Mouse (Mus musculus) left cerebral cortex, postnatal 25 days (tissue): ENCODE measurements around the gene Hist2h2ab. TPM values are rescaled to one million over a fixed set of nuclear protein-coding genes. Genes with fewer than 3 reads are reported as not detected.
"Not testable (repeated sequence)": the region's sequence is repeated elsewhere in the genome, so short reads cannot be mapped to it uniquely, and the experiment has no call there.

Experiments
- DNase-seq, 2 experiments: peaks; one replicate each; pipeline ENCODE4 v3.0.0; 2022; ENCODE audit warnings: low spot score in 2 of 2, mixed read lengths in 1 of 2
- intact Hi-C: fragments of 180-260 bp; cut with DNase I; formaldehyde crosslinking; loops from one replicate; pipeline ENCODE4 v1.15.1; 2025
- total RNA-seq, 2 experiments: library from RNA; stranded (reverse); gene quantifications; 2 replicates each; pipeline ENCODE4 v1.2.3; 2021

Gene Hist2h2ab
- total RNA-seq, 2 experiments from 2014 or later: 4.8 to 8.9 TPM

GRCm38 (mm10) chr3:96196437-96197128, 23.1 kb upstream of the Hist2h2ab start:
- DNase-seq: peak in 1 of 2 experiments; percentile 38
- intact Hi-C loops: no loop called here

- DNase-seq: peak; percentile 92 to 98
- intact Hi-C loops: no loop called here
Measured at GRCm38 (mm10) chr3:96197129-96197749, 22.4 kb upstream of the Hist2h2ab start.

GRCm38 (mm10) chr3:96198181-96198580, 21.5 kb upstream of the Hist2h2ab start:
- intact Hi-C loops: no loop called here
- no peak for DNase-seq

- intact Hi-C loops, DNase-seq: not testable (repeated sequence)
Measured at GRCm38 (mm10) chr3:96198601-96199251, 20.9 kb upstream of the Hist2h2ab start.

GRCm38 (mm10) chr3:96199731-96200130, 19.9 kb upstream of the Hist2h2ab start:
- intact Hi-C loops: no loop called here
- DNase-seq: no peak

- no peak for DNase-seq
- intact Hi-C loops: no loop called here
Measured at GRCm38 (mm10) chr3:96207819-96208218, 11.8 kb upstream of the Hist2h2ab start.

- intact Hi-C loops: no loop called here
- DNase-seq: no peak
Measured at GRCm38 (mm10) chr3:96209242-96209641, 10.4 kb upstream of the Hist2h2ab start.

GRCm38 (mm10) chr3:96219191-96219641, 449 bp upstream of the Hist2h2ab start:
- DNase-seq: peak in 1 of 2 experiments; percentile 48
- intact Hi-C loops: loop anchor here (5.0 kb wide), 1 partner anchor 147 kb away; no protein-coding TSS in a partner anchor

GRCm38 (mm10) chr3:96220131-96220764, 583 bp downstream of the Hist2h2ab start:
- DNase-seq: not testable (repeated sequence)
- intact Hi-C loops: loop anchor here (2.0 kb wide), 1 partner anchor 43 kb away; the partner anchor contains the start of gene Hist2h4

- intact Hi-C loops: loop anchor here (2.0 kb wide), 1 partner anchor 42 kb away; the partner anchor contains the start of gene Hist2h4
Measured at GRCm38 (mm10) chr3:96220765-96221639, 1.3 kb downstream of the Hist2h2ab start, which contains the start of the genes Hist2h2ac and Hist2h2be. Gene Hist2h2ac, minus strand, starts transcription at chr3:96220880. Gene Hist2h2be, plus strand, starts transcription at chr3:96221119.

GRCm38 (mm10) chr3:96221640-96222038, 2.0 kb downstream of the Hist2h2ab start:
- DNase-seq: no peak
- intact Hi-C loops: loop anchor here (2.0 kb wide), 1 partner anchor 41 kb away; the partner anchor contains the start of gene Hist2h4

More at GRCm38 (mm10) chr3:96220765-96221639, 1.3 kb downstream of the Hist2h2ab start, which contains the start of the genes Hist2h2ac and Hist2h2be:
- peak; percentile 87 to 96 for DNase-seq

- intact Hi-C loops: no loop called here
- peak in 1 of 2 experiments; percentile 19 for DNase-seq
Measured at GRCm38 (mm10) chr3:96222774-96223173, 3.1 kb downstream of the Hist2h2ab start.

- intact Hi-C loops: no loop called here
- no peak for DNase-seq
Measured at GRCm38 (mm10) chr3:96225421-96225820, 5.8 kb downstream of the Hist2h2ab start.

- intact Hi-C loops: no loop called here
- DNase-seq: no peak
Measured at GRCm38 (mm10) chr3:96226695-96227648, 7.3 kb downstream of the Hist2h2ab start.

- no peak for DNase-seq
- intact Hi-C loops: no loop called here
Measured at GRCm38 (mm10) chr3:96228828-96229227, 9.2 kb downstream of the Hist2h2ab start.

GRCm38 (mm10) chr3:96230404-96230803, 10.7 kb downstream of the Hist2h2ab start:
- intact Hi-C loops: no loop called here

GRCm38 (mm10) chr3:96230910-96231757, 11.5 kb downstream of the Hist2h2ab start:
- intact Hi-C loops: no loop called here
- DNase-seq: no peak

More at GRCm38 (mm10) chr3:96230404-96230803, 10.7 kb downstream of the Hist2h2ab start:
- no peak for DNase-seq
